Mouse (Mus musculus) spleen, adult 18-20 months (tissue): ENCODE results near the gene Hacd3.
"Not testable (repeated sequence)": the region's sequence is repeated elsewhere in the genome, so short reads cannot be mapped to it uniquely, and the experiment has no call there.

Source experiments
- DNase-seq, 2 experiments: peaks; one replicate each; pipeline ENCODE4 v3.0.0; 2022; ENCODE audit warnings: mixed read lengths in 2 of 2

Hacd3 gene

GRCm38 (mm10) chr9:65020991-65021886 lies at the start of gene Hacd3:
TSS of gene Hacd3 (minus strand) at chr9:65021693.
- peak; percentile 77 to 81 for DNase-seq

- DNase-seq = no peak
These were observed 49.1 kb upstream of the Hacd3 start for GRCm38 (mm10) chr9:65070587-65070986.

- DNase-seq = no peak
These were observed 42.8 kb upstream of the Hacd3 start for GRCm38 (mm10) chr9:65064251-65064650.

- DNase-seq = no peak
These were observed 29.5 kb upstream of the Hacd3 start for GRCm38 (mm10) chr9:65050981-65051380.

- no peak for DNase-seq
These were observed 27.9 kb upstream of the Hacd3 start for GRCm38 (mm10) chr9:65049422-65049821.

- no peak for DNase-seq
These were observed 25.5 kb upstream of the Hacd3 start for GRCm38 (mm10) chr9:65046993-65047392.

- DNase-seq = no peak
These were observed 19.9 kb upstream of the Hacd3 start for GRCm38 (mm10) chr9:65041430-65041829.

- DNase-seq = no peak
These were observed 15.4 kb upstream of the Hacd3 start for GRCm38 (mm10) chr9:65036861-65037260.

- no peak for DNase-seq
These were observed 15.0 kb upstream of the Hacd3 start for GRCm38 (mm10) chr9:65036456-65036855.

- DNase-seq = peak; percentile 89 to 93
These were observed 11.0 kb upstream of the Hacd3 start, which contains the start of gene Dpp8 for GRCm38 (mm10) chr9:65032269-65033108. TSS of gene Dpp8 (plus strand) at chr9:65032414.

- no peak for DNase-seq
These were observed 10.4 kb upstream of the Hacd3 start for GRCm38 (mm10) chr9:65031894-65032268.

- DNase-seq = not testable (repeated sequence)
These were observed 9.9 kb upstream of the Hacd3 start for GRCm38 (mm10) chr9:65031355-65031754.

GRCm38 (mm10) chr9:65028313-65028712 lies 6.8 kb upstream of the Hacd3 start:
- DNase-seq = no peak

GRCm38 (mm10) chr9:65027241-65027640 lies 5.7 kb upstream of the Hacd3 start:
- DNase-seq = no peak

- no peak for DNase-seq
These were observed 2.0 kb upstream of the Hacd3 start for GRCm38 (mm10) chr9:65023447-65023846.

- DNase-seq = no peak
These were observed 1.2 kb upstream of the Hacd3 start for GRCm38 (mm10) chr9:65022580-65023135.

GRCm38 (mm10) chr9:65021887-65022579 lies 540 bp upstream of the Hacd3 start:
- no peak for DNase-seq

- no peak for DNase-seq
These were observed 1.4 kb downstream of the Hacd3 start for GRCm38 (mm10) chr9:65020128-65020527.

GRCm38 (mm10) chr9:65019146-65019545 lies 2.3 kb downstream of the Hacd3 start:
- DNase-seq = no peak

GRCm38 (mm10) chr9:65018588-65019121 lies 2.8 kb downstream of the Hacd3 start:
- DNase-seq = no peak

GRCm38 (mm10) chr9:65017896-65018295 lies 3.6 kb downstream of the Hacd3 start:
- DNase-seq = no peak
